Mouse (Mus musculus): ENCODE measurements around the gene Gja5. TPM values are rescaled to one million over a fixed set of nuclear protein-coding genes. Genes with fewer than 3 reads are reported as not detected.

Gene Gja5
- polyA plus RNA-seq, 1 experiment from 2014 or later: 1.1 TPM

- Histone ChIP-seq H3K9ac (ENCODE audit: low read length) (peak overlapping the region; percentile 94), H3K4me3 (ENCODE audit: low read depth, low read length) (peak overlapping the region; percentile 97), H3K9me3 (replicated peaks; ENCODE audit: control insufficient read depth, low read length) (no peaks in the 10 kb centered on the region), H3K27me3 (replicated peaks; ENCODE audit: control insufficient read depth, insufficient read depth, low read length) (0 out of 2 replicates have a peak, but pooled peaks cover 4% of the 10 kb centered on the region), H3K4me2 (ENCODE audit: low read length) (peak overlapping the region; percentile 83), H3K36me3 (ENCODE audit: control insufficient read depth, insufficient read depth, low read length) (no peaks in the 10 kb centered on the region), H3K27ac (ENCODE audit: low read depth, low read length) (no peak overlapping the region), H3K4me1 (ENCODE audit: control insufficient read depth, insufficient read depth, low read length) (peaks cover 8% of the 10 kb centered on the region)
- 50% methylated on average over 9 of the region's 9 CpGs for WGBS
- peak; percentile 18; the same call in 1 of the 2 replicates for ATAC-seq
- no peak for DNase-seq (ENCODE audit: low spot score)
These were observed 1.1 kb downstream of the Gja5 start for GRCm38 (mm10) chr3:96905592-96905991.

- H3K4me3 ChIP-seq (ENCODE audit: low read depth, low read length): no peak overlapping the region
- no peak overlapping the region for H3K9ac ChIP-seq (ENCODE audit: low read length)
- DNase-seq (ENCODE audit: low spot score): no peak
- WGBS: 77% methylated on average over 7 of the region's 7 CpGs
- H3K4me1 ChIP-seq (ENCODE audit: control insufficient read depth, insufficient read depth, low read length): no peaks in the 10 kb centered on the region
- ATAC-seq: no peak
- no peaks in the 10 kb centered on the region for H3K27me3 ChIP-seq (replicated peaks; ENCODE audit: control insufficient read depth, insufficient read depth, low read length)
- no peak overlapping the region for H3K27ac ChIP-seq (ENCODE audit: low read depth, low read length)
- H3K36me3 ChIP-seq (ENCODE audit: control insufficient read depth, insufficient read depth, low read length): no peaks in the 10 kb centered on the region
- no peak overlapping the region for H3K4me2 ChIP-seq (ENCODE audit: low read length)
- H3K9me3 ChIP-seq (replicated peaks; ENCODE audit: control insufficient read depth, low read length): no peaks in the 10 kb centered on the region
These were observed 16.5 kb downstream of the Gja5 start for GRCm38 (mm10) chr3:96920991-96921390.

- 84% methylated on average over 4 of the region's 4 CpGs for WGBS
- H3K4me1 ChIP-seq (ENCODE audit: control insufficient read depth, insufficient read depth, low read length): no peaks in the 10 kb centered on the region
- H3K9me3 ChIP-seq (replicated peaks; ENCODE audit: control insufficient read depth, low read length): no peaks in the 10 kb centered on the region
- H3K4me2 ChIP-seq (ENCODE audit: low read length): no peak overlapping the region
- no peaks in the 10 kb centered on the region for H3K36me3 ChIP-seq (ENCODE audit: control insufficient read depth, insufficient read depth, low read length)
- H3K4me3 ChIP-seq (ENCODE audit: low read depth, low read length): no peak overlapping the region
- no peak overlapping the region for H3K27ac ChIP-seq (ENCODE audit: low read depth, low read length)
- H3K9ac ChIP-seq (ENCODE audit: low read length): no peak overlapping the region
- ATAC-seq (no peak), DNase-seq (ENCODE audit: low spot score) (no peak)
- H3K27me3 ChIP-seq (replicated peaks; ENCODE audit: control insufficient read depth, insufficient read depth, low read length): no peaks in the 10 kb centered on the region
These were observed 20.1 kb downstream of the Gja5 start for GRCm38 (mm10) chr3:96924631-96925030.

- 65% methylated on average over 6 of the region's 6 CpGs for WGBS
- Histone ChIP-seq H3K9me3 (replicated peaks; ENCODE audit: control insufficient read depth, low read length) (no peaks in the 10 kb centered on the region), H3K36me3 (ENCODE audit: control insufficient read depth, insufficient read depth, low read length) (no peaks in the 10 kb centered on the region), H3K27ac (ENCODE audit: low read depth, low read length) (no peak within 1 kb of the TSS), H3K9ac (ENCODE audit: low read length) (no peak within 1 kb of the TSS), H3K4me3 (ENCODE audit: low read depth, low read length) (no peak within 1 kb of the TSS), H3K27me3 (replicated peaks; ENCODE audit: control insufficient read depth, insufficient read depth, low read length) (no peaks in the 10 kb centered on the region), H3K4me2 (ENCODE audit: low read length) (no peak within 1 kb of the TSS), H3K4me1 (ENCODE audit: control insufficient read depth, insufficient read depth, low read length) (no peaks in the 10 kb centered on the region)
- ATAC-seq (no peak), DNase-seq (ENCODE audit: low spot score) (no peak)
These were observed 21.4 kb downstream of the Gja5 start, which contains the start of gene Gja8 for GRCm38 (mm10) chr3:96925920-96926319. Gene Gja8, minus strand, starts transcription at chr3:96926020.

GRCm38 (mm10) chr3:96931261-96931681 is 26.8 kb downstream of the Gja5 start:
- no peak for ATAC-seq
- DNase-seq (ENCODE audit: low spot score): peak; percentile 21

GRCm38 (mm10) chr3:96936241-96936640 is 31.7 kb downstream of the Gja5 start:
- DNase-seq (ENCODE audit: low spot score) (peak; percentile 92), ATAC-seq (no peak)
- Histone ChIP-seq H3K4me3 (ENCODE audit: low read depth, low read length) (no peak overlapping the region), H3K9me3 (replicated peaks; ENCODE audit: control insufficient read depth, low read length) (no peaks in the 10 kb centered on the region), H3K27me3 (replicated peaks; ENCODE audit: control insufficient read depth, insufficient read depth, low read length) (no peaks in the 10 kb centered on the region), H3K27ac (ENCODE audit: low read depth, low read length) (no peak overlapping the region), H3K4me1 (ENCODE audit: control insufficient read depth, insufficient read depth, low read length) (no peaks in the 10 kb centered on the region), H3K9ac (ENCODE audit: low read length) (no peak overlapping the region), H3K4me2 (ENCODE audit: low read length) (no peak overlapping the region), H3K36me3 (ENCODE audit: control insufficient read depth, insufficient read depth, low read length) (no peaks in the 10 kb centered on the region)
- WGBS: 10% methylated on average over 6 of the region's 6 CpGs

More at GRCm38 (mm10) chr3:96931261-96931681, 26.8 kb downstream of the Gja5 start:
- no peaks in the 10 kb centered on the region for H3K27me3 ChIP-seq (replicated peaks; ENCODE audit: control insufficient read depth, insufficient read depth, low read length)
- 3% methylated on average over 5 of the region's 5 CpGs for whole genome bisulfite sequencing
- H3K36me3 ChIP-seq (ENCODE audit: control insufficient read depth, insufficient read depth, low read length): no peaks in the 10 kb centered on the region
- H3K27ac ChIP-seq (ENCODE audit: low read depth, low read length): no peak overlapping the region
- no peak overlapping the region for H3K4me3 ChIP-seq (ENCODE audit: low read depth, low read length)
- no peaks in the 10 kb centered on the region for H3K4me1 ChIP-seq (ENCODE audit: control insufficient read depth, insufficient read depth, low read length)
- no peaks in the 10 kb centered on the region for H3K9me3 ChIP-seq (replicated peaks; ENCODE audit: control insufficient read depth, low read length)
- H3K9ac ChIP-seq (ENCODE audit: low read length): no peak overlapping the region
- H3K4me2 ChIP-seq (ENCODE audit: low read length): peak overlapping the region; percentile 16; the same call in 1 of the 2 replicates

GRCm38 (mm10) chr3:96937606-96938005 is 33.1 kb downstream of the Gja5 start:
- H3K27ac ChIP-seq (ENCODE audit: low read depth, low read length): no peak overlapping the region
- 27% methylated on average over 5 of the region's 5 CpGs for WGBS
- no peak overlapping the region for H3K4me3 ChIP-seq (ENCODE audit: low read depth, low read length)
- peak; percentile 68 for DNase-seq (ENCODE audit: low spot score)
- no peak overlapping the region; the same call in 1 of the 2 replicates for H3K9ac ChIP-seq (ENCODE audit: low read length)
- no peaks in the 10 kb centered on the region for H3K9me3 ChIP-seq (replicated peaks; ENCODE audit: control insufficient read depth, low read length)
- ATAC-seq: peak; percentile 71; the same call in 1 of the 2 replicates
- no peaks in the 10 kb centered on the region for H3K27me3 ChIP-seq (replicated peaks; ENCODE audit: control insufficient read depth, insufficient read depth, low read length)
- no peaks in the 10 kb centered on the region for H3K4me1 ChIP-seq (ENCODE audit: control insufficient read depth, insufficient read depth, low read length)
- H3K4me2 ChIP-seq (ENCODE audit: low read length): no peak overlapping the region
- no peaks in the 10 kb centered on the region for H3K36me3 ChIP-seq (ENCODE audit: control insufficient read depth, insufficient read depth, low read length)

GRCm38 (mm10) chr3:96938738-96939137 is 34.2 kb downstream of the Gja5 start:
- H3K9ac ChIP-seq (ENCODE audit: low read length): no peak overlapping the region; the same call in 1 of the 2 replicates
- H3K36me3 ChIP-seq (ENCODE audit: control insufficient read depth, insufficient read depth, low read length): no peaks in the 10 kb centered on the region
- DNase-seq (ENCODE audit: low spot score) (peak; percentile 96), ATAC-seq (peak; percentile 84)
- H3K4me2 ChIP-seq (ENCODE audit: low read length): peak overlapping the region; percentile 33; the same call in 1 of the 2 replicates
- WGBS: 10% methylated on average over 11 of the region's 11 CpGs
- 0 out of 2 replicates have a peak overlapping the region, but pooled peaks have one; percentile 15 for H3K4me3 ChIP-seq (ENCODE audit: low read depth, low read length)
- H3K4me1 ChIP-seq (ENCODE audit: control insufficient read depth, insufficient read depth, low read length): no peaks in the 10 kb centered on the region
- no peaks in the 10 kb centered on the region for H3K27me3 ChIP-seq (replicated peaks; ENCODE audit: control insufficient read depth, insufficient read depth, low read length)
- no peak overlapping the region for H3K27ac ChIP-seq (ENCODE audit: low read depth, low read length)
- no peaks in the 10 kb centered on the region for H3K9me3 ChIP-seq (replicated peaks; ENCODE audit: control insufficient read depth, low read length)

GRCm38 (mm10) chr3:96942706-96943105 is 38.2 kb downstream of the Gja5 start:
- H3K4me1 ChIP-seq (ENCODE audit: control insufficient read depth, insufficient read depth, low read length): no peaks in the 10 kb centered on the region
- DNase-seq (ENCODE audit: low spot score) (no peak), ATAC-seq (no peak)
- no peaks in the 10 kb centered on the region for H3K27me3 ChIP-seq (replicated peaks; ENCODE audit: control insufficient read depth, insufficient read depth, low read length)
- H3K9ac ChIP-seq (ENCODE audit: low read length): no peak overlapping the region
- H3K4me2 ChIP-seq (ENCODE audit: low read length): no peak overlapping the region
- no peak overlapping the region for H3K27ac ChIP-seq (ENCODE audit: low read depth, low read length)
- H3K36me3 ChIP-seq (ENCODE audit: control insufficient read depth, insufficient read depth, low read length): no peaks in the 10 kb centered on the region
- H3K9me3 ChIP-seq (replicated peaks; ENCODE audit: control insufficient read depth, low read length): no peaks in the 10 kb centered on the region
- WGBS: 84% methylated on average over 2 of the region's 2 CpGs
- no peak overlapping the region for H3K4me3 ChIP-seq (ENCODE audit: low read depth, low read length)

Measured in forebrain, embryonic 14.5 days (tissue).